Mouse (Mus musculus) neutrophil, adult 5-6 weeks (primary cell): ENCODE measurements around the gene Ushbp1. TPM values are rescaled to one million over a fixed set of nuclear protein-coding genes. Genes with fewer than 3 reads are reported as not detected.
A peak's percentile ranks its signal among the peaks of the same experiment; 100 is the strongest.

Source experiments
- ATAC-seq: fragments of 151-379, 151-347 bp; 2 replicates; pipeline ENCODE4 v1.8.0; 2017; ENCODE audit warnings: mild to moderate bottlenecking, moderate TSS enrichment; ENCODE audit not compliant: insufficient number of reproducible peaks, poor library complexity, low FRiP score, severe bottlenecking; ENCODE audit errors: extremely low read depth
- total RNA-seq: library from RNA; stranded (forward); fragments of 200-1000 nt; gene quantifications from 2 replicates; pipeline ENCODE4 v1.2.3, GENCODE M21; 2017

Ushbp1 gene
- not detected in 2 replicates for total RNA-seq

- no peak for ATAC-seq
Observed at GRCm38 (mm10) chr8:71395629-71396028, at the start of gene Ushbp1. TSS of gene Ushbp1 (minus strand) at chr8:71395802.

GRCm38 (mm10) chr8:71445096-71445495 is 49.5 kb upstream of the Ushbp1 start:
- ATAC-seq, result no peak

GRCm38 (mm10) chr8:71441404-71441803 is 45.8 kb upstream of the Ushbp1 start:
- ATAC-seq, result peak; percentile 87

- ATAC-seq, result no peak
Observed at GRCm38 (mm10) chr8:71437041-71437440, 41.4 kb upstream of the Ushbp1 start.

GRCm38 (mm10) chr8:71432935-71433334 is 37.3 kb upstream of the Ushbp1 start:
- ATAC-seq, result 0 out of 2 replicates have a peak, but pooled peaks have one; percentile 58

GRCm38 (mm10) chr8:71422121-71422520 is 26.5 kb upstream of the Ushbp1 start:
- ATAC-seq, result no peak

- ATAC-seq, result no peak
Observed at GRCm38 (mm10) chr8:71411535-71412273, 16.1 kb upstream of the Ushbp1 start.

GRCm38 (mm10) chr8:71408231-71408630 is 12.6 kb upstream of the Ushbp1 start:
- ATAC-seq, result no peak

GRCm38 (mm10) chr8:71407441-71407840 is 11.8 kb upstream of the Ushbp1 start:
- ATAC-seq, result no peak

- ATAC-seq, result peak; percentile 35; the same call in 1 of the 2 replicates
Observed at GRCm38 (mm10) chr8:71406099-71407015, 10.8 kb upstream of the Ushbp1 start.

- ATAC-seq, result peak; percentile 80
Observed at GRCm38 (mm10) chr8:71405401-71406098, 9.9 kb upstream of the Ushbp1 start, which contains the start of gene Ankle1. TSS of gene Ankle1 (plus strand) at chr8:71406010.

- ATAC-seq, result no peak
Observed at GRCm38 (mm10) chr8:71404951-71405351, 9.3 kb upstream of the Ushbp1 start.

GRCm38 (mm10) chr8:71404011-71404410 is 8.4 kb upstream of the Ushbp1 start:
- no peak for ATAC-seq

GRCm38 (mm10) chr8:71403107-71403885 is 7.7 kb upstream of the Ushbp1 start:
- no peak for ATAC-seq

- no peak for ATAC-seq
Observed at GRCm38 (mm10) chr8:71402446-71402964, 6.9 kb upstream of the Ushbp1 start.

- ATAC-seq, result no peak
Observed at GRCm38 (mm10) chr8:71401454-71401853, 5.9 kb upstream of the Ushbp1 start.

GRCm38 (mm10) chr8:71400826-71401225 is 5.2 kb upstream of the Ushbp1 start:
- ATAC-seq, result no peak

GRCm38 (mm10) chr8:71397701-71398100 is 2.1 kb upstream of the Ushbp1 start:
- no peak for ATAC-seq
